Mouse (Mus musculus) limb, embryonic 10.5 days (tissue): ENCODE measurements around the gene Adamts7. TPM values are rescaled to one million over a fixed set of nuclear protein-coding genes. Genes with fewer than 3 reads are reported as not detected.

Experiments
- DNase-seq: peaks from one replicate; pipeline ENCODE4 v3.0.0-alpha.2; 2017; ENCODE audit warnings: low spot score
- H3K27ac ChIP-seq: fragments of 300-500 bp; sonication (generic); 2 replicates; pipeline ENCODE4 v1.5.1; 2016; ENCODE audit warnings: mild to moderate bottlenecking
- H3K27me3 ChIP-seq: fragments of 300-500 bp; sonication (generic); 2 replicates; pipeline ENCODE4 v1.6.1; 2016; ENCODE audit warnings: low read depth, mild to moderate bottlenecking; ENCODE audit not compliant: poor library complexity, severe bottlenecking
- H3K36me3 ChIP-seq: fragments of 300-500 bp; sonication (generic); 2 replicates; pipeline ENCODE4 v1.6.1; 2016; ENCODE audit warnings: mild to moderate bottlenecking, moderate library complexity
- H3K4me1 ChIP-seq: fragments of 300-500 bp; sonication (generic); 2 replicates; pipeline ENCODE4 v1.6.1; 2016
- H3K4me3 ChIP-seq: fragments of 300-500 bp; sonication (generic); 2 replicates; pipeline ENCODE4 v1.5.1; 2016; ENCODE audit warnings: mild to moderate bottlenecking, moderate library complexity
- H3K9me3 ChIP-seq: fragments of 300-500 bp; sonication (generic); replicated peaks from 2 replicates; pipeline ENCODE4 v1.6.1; 2016; ENCODE audit warnings: mild to moderate bottlenecking
- WGBS: fragments of 180-500 bp; shearing (Covaris S2); methylation state at CpG from one replicate; pipeline ENCODE4 v1.1.7; 2016; 5-methylcytosine and 5-hydroxymethylcytosine counted together
- polyA plus RNA-seq: library from polyadenylated mRNA; unstranded; fragments of >200 nt; fragmentation: Nextera tagmentation; extraction: Ambion mirVana; gene quantifications from 2 replicates; pipeline ENCODE4 v1.2.1, GENCODE M21; 2016

Adamts7 gene
- polyA plus RNA-seq, 1 experiment from 2014 or later, result 15.4 TPM

DNA sequence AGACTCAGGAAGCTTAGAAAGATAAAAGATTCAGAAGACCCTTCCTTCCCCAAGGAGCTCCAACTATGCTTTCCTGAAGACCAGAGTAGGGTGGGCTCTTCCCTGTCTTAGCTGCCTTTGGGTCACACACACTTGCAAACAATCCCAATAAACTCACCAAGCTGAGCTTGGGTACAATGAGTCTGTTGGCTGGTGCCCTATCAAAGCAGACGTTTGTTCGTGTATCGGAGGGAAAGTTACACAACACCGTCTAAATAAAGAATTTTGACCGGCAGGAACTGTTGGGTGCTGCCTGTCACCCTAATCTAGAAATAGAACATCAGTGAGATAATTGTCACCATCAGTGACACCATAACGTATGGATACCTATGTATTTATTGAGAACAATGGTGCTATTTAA lies 35.7 kb upstream of the Adamts7 start:
- H3K4me1 ChIP-seq, result peaks cover 7% of the 10 kb centered on the region
- 69% methylated on average over 6 of the region's 6 CpGs for WGBS
- no peaks in the 10 kb centered on the region for H3K36me3 ChIP-seq
- H3K27ac ChIP-seq, result no peak overlapping the region
- H3K9me3 ChIP-seq, result no peaks in the 10 kb centered on the region
- peak overlapping the region; percentile 41; the same call in 1 of the 2 replicates for H3K4me3 ChIP-seq
- no peak for DNase-seq
- no peaks in the 10 kb centered on the region for H3K27me3 ChIP-seq

DNA sequence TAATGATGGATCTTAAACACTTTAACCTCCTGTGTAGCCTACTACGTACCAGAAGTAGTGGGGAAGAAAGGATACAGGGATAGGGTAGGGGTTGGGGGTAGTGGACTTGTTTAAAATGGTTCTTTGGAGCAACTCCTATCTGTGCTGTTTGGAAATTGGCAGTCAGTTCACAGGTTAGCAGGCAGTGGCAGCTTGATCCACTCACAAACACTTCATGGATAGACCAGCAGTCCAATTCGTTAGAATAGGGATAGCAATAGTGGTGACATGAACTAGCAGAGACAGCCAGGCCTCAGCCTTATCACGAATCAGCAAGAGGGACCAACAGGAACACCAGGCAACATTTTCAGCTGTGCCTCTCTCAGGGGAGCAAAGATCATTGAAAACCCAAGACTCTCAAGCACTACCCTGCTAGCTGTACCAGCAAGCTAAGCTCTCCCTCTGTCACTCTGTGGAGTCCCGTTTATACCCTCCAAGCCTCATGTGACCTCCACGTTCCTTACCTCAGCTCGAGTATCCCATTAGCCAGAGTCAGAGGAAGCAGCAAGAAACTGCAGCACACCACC lies 34.1 kb upstream of the Adamts7 start:
- 86% methylated on average over 6 of the region's 6 CpGs for WGBS
- Histone ChIP-seq H3K36me3 (no peaks in the 10 kb centered on the region), H3K4me1 (peaks cover 7% of the 10 kb centered on the region), H3K27ac (no peak overlapping the region), H3K27me3 (no peaks in the 10 kb centered on the region), H3K9me3 (no peaks in the 10 kb centered on the region), H3K4me3 (no peak overlapping the region)
- DNase-seq, result no peak

DNA sequence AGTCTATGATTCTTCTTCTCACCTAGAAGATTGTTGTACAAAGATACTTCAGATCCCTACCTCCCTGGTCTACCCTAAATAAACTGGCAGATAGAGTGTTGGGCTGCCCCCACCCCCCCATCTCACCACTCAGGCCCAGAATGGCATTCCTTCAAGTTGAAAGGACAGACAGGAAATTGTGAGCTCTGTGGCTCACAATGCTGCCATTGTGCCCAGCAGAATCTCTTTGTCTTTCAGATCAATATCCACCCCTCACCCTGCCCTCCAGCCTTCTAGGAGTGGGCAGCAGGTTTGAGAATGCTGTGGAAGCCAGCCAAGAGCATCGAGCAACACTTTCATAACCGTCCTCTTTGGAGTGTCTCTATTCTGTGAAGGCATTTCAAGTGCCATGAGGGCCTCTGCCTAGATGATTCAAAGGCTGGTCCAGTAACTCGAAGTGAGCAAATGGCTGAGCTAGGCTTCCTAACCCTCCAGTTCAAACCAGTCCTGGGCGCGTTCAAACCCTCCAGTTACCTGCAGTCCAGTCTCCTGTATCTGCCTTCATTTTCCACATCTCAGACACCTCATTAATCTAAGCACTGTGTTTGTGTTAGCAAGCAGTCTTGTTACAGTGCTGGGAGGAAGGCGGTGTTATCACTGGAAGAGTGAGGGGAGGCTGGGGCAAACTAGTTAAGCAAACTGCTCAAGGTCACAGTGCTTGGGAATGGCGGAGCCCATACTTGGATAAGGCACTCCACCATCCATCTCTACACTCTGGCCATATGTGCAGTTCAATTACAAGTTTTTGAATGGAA lies 29.1 kb upstream of the Adamts7 start:
- Histone ChIP-seq H3K27ac (no peak overlapping the region), H3K4me1 (0 out of 2 replicates have a peak, but pooled peaks cover 3% of the 10 kb centered on the region), H3K4me3 (no peak overlapping the region), H3K9me3 (no peaks in the 10 kb centered on the region), H3K36me3 (no peaks in the 10 kb centered on the region), H3K27me3 (no peaks in the 10 kb centered on the region)
- DNase-seq, result no peak
- WGBS, result 83% methylated on average over 7 of the region's 7 CpGs

DNA sequence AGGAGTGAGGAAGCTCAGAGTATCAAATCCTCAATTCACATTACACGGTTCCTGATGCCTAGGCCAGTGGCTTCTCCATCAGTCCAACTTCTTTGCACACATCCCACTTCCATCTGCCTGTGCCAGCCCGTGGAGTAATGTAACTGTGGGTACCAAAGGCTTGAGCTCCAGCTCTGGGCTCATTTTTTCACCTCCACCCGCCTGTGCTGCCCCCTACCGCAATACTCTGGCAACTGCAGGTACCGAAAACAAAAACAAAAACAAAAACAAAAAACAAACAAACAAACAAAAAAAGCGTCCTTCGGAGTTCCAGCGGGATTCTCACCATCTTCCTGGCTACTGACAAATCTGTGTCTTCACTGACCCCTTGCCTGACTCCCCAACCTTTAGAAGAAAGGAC lies 27.4 kb upstream of the Adamts7 start:
- Histone ChIP-seq H3K4me3 (no peak overlapping the region), H3K4me1 (0 out of 2 replicates have a peak, but pooled peaks cover 3% of the 10 kb centered on the region), H3K27ac (no peak overlapping the region), H3K36me3 (no peaks in the 10 kb centered on the region), H3K27me3 (no peaks in the 10 kb centered on the region), H3K9me3 (no peaks in the 10 kb centered on the region)
- WGBS, result 71% methylated on average over 8 of the region's 8 CpGs
- DNase-seq, result no peak

DNA sequence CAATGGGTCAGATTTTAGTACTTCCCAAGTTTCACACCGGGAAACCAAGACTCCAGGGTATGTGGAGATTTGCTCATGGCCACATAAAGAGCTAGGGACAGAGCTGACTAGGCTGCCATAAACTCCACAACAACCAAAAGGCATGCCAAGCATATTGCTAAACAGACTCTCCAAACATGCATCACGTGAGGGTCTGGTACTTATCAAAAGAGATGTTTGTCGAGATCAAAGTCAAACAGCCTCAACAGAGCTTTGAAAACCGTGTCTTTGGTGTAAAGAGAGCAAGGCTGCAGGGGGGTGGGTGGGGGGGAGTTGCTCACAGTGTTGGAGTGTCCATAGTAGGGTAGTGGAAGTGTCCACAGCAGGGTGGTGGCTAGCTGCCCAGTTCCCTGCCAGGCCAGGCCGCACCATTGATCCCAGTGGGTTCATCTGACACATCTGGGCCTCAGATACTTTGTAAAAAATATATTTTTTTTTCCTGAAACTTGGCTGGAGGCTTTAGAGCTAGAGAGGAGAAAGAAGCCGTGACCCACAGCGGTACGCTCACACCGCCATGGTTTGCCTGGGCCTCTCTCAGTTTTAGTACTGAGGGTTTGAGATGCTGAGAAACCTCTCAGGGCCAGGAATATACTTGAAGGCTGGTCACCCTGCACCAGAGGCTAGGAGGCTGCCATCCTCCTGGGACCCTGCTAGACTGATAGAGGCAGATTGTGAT lies 26.7 kb upstream of the Adamts7 start:
- Histone ChIP-seq H3K9me3 (no peaks in the 10 kb centered on the region), H3K4me1 (0 out of 2 replicates have a peak, but pooled peaks cover 3% of the 10 kb centered on the region), H3K27ac (0 out of 2 replicates have a peak overlapping the region, but pooled peaks have one; percentile 19), H3K4me3 (no peak overlapping the region), H3K36me3 (no peaks in the 10 kb centered on the region), H3K27me3 (no peaks in the 10 kb centered on the region)
- no peak for DNase-seq
- 76% methylated on average over 9 of the region's 9 CpGs for WGBS

DNA sequence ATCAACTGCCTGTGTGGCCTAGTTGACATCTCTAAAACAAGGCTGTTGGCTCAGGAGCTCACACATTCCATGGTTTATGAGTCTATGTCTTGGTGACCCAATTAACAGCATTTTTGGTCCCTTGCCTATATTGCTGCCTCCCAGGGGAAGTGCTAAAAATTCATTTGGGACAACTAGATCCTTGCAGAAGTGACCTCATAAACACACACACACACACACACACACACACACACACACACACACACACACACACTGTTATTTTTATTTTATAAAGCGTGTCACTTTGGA lies 26.2 kb upstream of the Adamts7 start:
- WGBS, result 90% methylated on average over 1 of the region's 1 CpGs
- H3K27me3 ChIP-seq, result no peaks in the 10 kb centered on the region
- 0 out of 2 replicates have a peak overlapping the region, but pooled peaks have one; percentile 19 for H3K27ac ChIP-seq
- H3K4me1 ChIP-seq, result 0 out of 2 replicates have a peak, but pooled peaks cover 3% of the 10 kb centered on the region
- DNase-seq, result no peak
- no peaks in the 10 kb centered on the region for H3K36me3 ChIP-seq
- H3K4me3 ChIP-seq, result no peak overlapping the region
- no peaks in the 10 kb centered on the region for H3K9me3 ChIP-seq

DNA sequence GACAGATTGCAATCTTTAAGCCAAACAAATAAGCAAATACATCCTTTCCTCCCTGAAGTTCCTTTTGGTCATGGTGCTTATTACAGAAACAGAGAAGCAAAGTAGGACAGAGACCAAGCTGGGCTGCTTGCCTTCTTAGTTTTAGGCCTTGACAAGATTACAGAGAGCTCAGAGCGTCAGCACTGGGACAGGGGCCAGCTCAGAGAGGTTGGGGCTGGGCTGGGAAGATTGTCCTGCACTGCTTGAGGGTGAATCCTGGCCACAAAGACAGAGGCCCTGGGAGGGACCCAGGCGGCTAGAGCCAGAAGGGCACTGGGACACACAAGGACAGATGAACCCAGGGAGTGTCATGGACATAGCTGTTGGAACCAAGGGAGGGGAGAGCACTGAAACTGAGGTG lies 17.1 kb upstream of the Adamts7 start:
- Histone ChIP-seq H3K27ac (no peak overlapping the region), H3K27me3 (no peaks in the 10 kb centered on the region), H3K4me1 (no peaks in the 10 kb centered on the region), H3K9me3 (no peaks in the 10 kb centered on the region), H3K4me3 (no peak overlapping the region), H3K36me3 (no peaks in the 10 kb centered on the region)
- 48% methylated on average over 2 of the region's 2 CpGs for WGBS
- no peak for DNase-seq

DNA sequence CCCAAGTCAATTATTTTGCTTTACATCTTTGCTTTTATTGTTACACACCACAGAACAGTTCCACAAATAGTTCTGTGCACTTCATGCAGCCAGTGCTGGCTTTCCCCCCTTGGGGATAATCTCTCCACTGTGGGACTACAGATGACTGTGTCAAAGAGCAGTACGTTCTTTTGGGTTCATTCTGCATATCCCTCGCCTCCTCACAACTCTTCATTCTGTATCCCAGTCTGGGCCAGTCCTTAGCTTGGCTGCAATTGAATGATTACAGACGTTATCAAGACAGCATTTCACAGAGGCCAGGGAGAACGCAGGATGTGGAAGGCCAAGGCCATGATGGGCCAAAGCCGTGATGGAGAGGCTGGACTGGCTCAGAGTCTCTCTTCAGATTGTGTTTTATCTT lies 16.0 kb upstream of the Adamts7 start:
- WGBS, result 81% methylated on average over 5 of the region's 5 CpGs
- Histone ChIP-seq H3K4me3 (no peak overlapping the region), H3K36me3 (no peaks in the 10 kb centered on the region), H3K27ac (no peak overlapping the region), H3K4me1 (no peaks in the 10 kb centered on the region), H3K9me3 (no peaks in the 10 kb centered on the region), H3K27me3 (no peaks in the 10 kb centered on the region)
- no peak for DNase-seq

DNA sequence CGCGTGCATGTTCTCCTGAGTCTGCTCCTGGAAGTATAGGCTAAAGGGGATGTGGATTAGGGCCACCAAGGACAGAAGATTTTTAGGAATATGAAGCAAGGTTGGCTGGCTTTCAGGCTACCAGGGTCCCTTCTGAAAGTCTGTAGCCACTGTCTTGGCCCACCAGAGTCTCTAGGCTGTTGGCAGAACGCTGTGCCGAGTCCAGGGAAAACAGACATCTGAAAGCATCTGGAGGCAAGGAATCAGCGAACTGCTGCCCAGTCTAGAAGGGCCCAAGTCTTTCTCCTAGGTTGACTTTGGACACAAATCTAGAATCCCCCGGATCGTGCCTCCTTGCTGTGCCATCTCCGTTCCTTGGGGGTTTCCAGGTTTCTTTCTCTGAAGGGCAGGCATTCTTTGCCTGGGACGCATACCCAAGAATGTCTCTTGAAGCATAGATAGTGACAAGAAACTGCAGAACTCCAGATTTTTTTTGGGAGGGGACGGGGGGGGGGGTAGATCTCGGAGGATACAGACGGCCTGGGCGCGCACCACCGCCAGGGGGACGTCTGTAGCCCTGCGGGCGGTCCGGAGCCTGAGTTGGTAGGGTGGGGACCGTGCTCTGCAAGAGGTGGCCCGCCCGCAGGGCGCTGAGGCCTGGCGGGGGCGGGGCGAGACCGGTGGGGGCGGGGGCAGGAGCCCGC lies 485 bp upstream of the Adamts7 start:
- peaks cover 19% of the 10 kb centered on the region for H3K4me1 ChIP-seq
- H3K4me3 ChIP-seq, result peak overlapping the region; percentile 80
- no peaks in the 10 kb centered on the region for H3K9me3 ChIP-seq
- H3K36me3 ChIP-seq, result no peaks in the 10 kb centered on the region
- peak; percentile 77 for DNase-seq
- WGBS, result 6% methylated on average over 15 of the region's 29 CpGs
- peak overlapping the region; percentile 91 for H3K27ac ChIP-seq
- peaks cover 15% of the 10 kb centered on the region; the same call in 1 of the 2 replicates for H3K27me3 ChIP-seq

DNA sequence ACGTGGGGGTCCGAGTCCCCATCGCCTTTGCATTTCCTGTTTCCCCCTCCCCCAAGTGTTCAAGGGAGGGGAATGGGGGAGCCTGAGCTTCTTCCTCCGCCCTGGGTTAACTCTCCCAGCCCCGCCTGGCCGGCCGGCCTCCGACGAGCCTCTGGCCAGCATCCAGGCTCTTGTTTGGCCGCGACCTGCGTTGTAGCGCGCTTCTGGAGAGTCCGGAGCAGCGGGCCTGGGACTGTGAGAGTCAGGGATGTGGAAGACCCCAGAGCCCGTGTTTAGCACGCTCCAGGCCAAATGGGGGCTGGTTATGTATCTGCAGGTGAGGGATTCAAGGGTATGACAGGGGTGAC lies 853 bp downstream of the Adamts7 start:
- Histone ChIP-seq H3K27me3 (peaks cover 15% of the 10 kb centered on the region; the same call in 1 of the 2 replicates), H3K9me3 (no peaks in the 10 kb centered on the region), H3K4me1 (peaks cover 19% of the 10 kb centered on the region), H3K4me3 (peak overlapping the region; percentile 80), H3K36me3 (no peaks in the 10 kb centered on the region), H3K27ac (peak overlapping the region; percentile 91)
- WGBS, result under 1% methylated on average over 18 of the region's 18 CpGs
- DNase-seq, result peak; percentile 72

DNA sequence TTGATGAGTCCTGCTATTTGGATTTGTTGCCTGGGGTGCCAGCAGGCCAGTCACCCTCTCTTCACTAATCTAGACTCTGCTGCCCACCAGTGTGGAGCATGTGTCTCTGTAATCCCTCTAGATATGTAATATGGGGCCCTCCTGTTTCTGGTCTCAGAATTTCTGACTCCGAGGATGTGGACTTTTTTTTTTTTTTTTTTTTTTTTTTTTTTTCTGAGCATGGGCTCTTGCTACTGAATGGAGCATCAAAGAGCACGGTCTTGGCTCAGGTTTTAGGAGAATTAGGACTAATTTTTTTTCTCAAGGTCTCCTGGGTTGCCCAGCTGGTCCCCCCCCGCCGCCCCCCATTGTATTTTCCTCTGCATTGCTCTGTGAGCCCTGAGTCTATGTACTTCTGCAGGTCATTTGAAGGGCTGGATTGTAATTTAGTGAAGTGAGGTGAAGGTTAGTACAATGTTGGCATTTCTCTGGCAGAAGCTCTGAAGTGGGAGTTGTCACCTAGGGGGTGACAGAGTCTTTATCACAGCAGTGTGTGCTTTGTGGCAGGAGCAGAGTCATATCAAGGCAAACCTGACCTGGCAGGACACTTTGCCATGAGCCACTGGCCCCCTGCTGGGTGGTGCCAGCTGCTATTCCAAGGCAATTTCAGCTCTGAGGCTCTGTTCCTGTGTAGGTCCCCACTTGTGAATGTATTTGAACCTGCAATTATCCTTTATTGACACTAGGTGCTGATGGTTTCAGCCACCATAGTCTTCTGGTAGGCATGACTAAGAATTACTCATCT lies 2.0 kb downstream of the Adamts7 start:
- DNase-seq, result no peak
- Histone ChIP-seq H3K27ac (no peak overlapping the region), H3K4me1 (peaks cover 19% of the 10 kb centered on the region), H3K4me3 (no peak overlapping the region; the same call in 1 of the 2 replicates), H3K9me3 (no peaks in the 10 kb centered on the region), H3K27me3 (peaks cover 15% of the 10 kb centered on the region; the same call in 1 of the 2 replicates), H3K36me3 (no peaks in the 10 kb centered on the region)
- WGBS, result 61% methylated on average over 4 of the region's 4 CpGs

DNA sequence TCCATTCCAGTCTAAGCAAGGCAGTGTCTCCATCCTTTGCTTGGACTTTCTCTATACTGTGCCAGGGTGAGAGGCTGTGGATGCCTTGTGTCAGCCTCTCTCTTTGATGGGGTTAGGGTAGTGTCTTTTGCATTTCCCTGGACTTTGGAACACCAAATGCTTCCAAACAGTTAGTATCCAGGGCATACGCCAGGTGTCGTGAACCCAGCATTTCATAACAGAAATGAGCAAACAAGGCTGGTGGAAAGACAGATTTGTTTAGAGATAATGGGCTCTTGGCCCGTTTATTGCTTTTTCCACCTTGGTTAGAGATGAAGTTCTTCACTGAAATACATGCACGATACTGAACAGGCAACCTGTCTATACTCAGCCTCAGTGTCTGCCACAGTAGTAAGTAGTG lies 2.7 kb downstream of the Adamts7 start:
- H3K27me3 ChIP-seq, result peaks cover 15% of the 10 kb centered on the region; the same call in 1 of the 2 replicates
- H3K36me3 ChIP-seq, result no peaks in the 10 kb centered on the region
- H3K27ac ChIP-seq, result no peak overlapping the region
- H3K9me3 ChIP-seq, result no peaks in the 10 kb centered on the region
- 95% methylated on average over 4 of the region's 4 CpGs for WGBS
- DNase-seq, result no peak
- peaks cover 19% of the 10 kb centered on the region for H3K4me1 ChIP-seq
- no peak overlapping the region for H3K4me3 ChIP-seq
